Mouse (Mus musculus): ENCODE measurements around the gene Hebp2.
A peak's percentile ranks its signal among the peaks of the same experiment; 100 is the strongest.
"Not testable (repeated sequence)": the region's sequence is repeated elsewhere in the genome, so short reads cannot be mapped to it uniquely, and the experiment has no call there.

Gene Hebp2

GRCm38 (mm10) chr10:18545813-18546235 is at the start of gene Hebp2:
Gene Hebp2, minus strand, starts transcription at chr10:18546076.
- DNase-seq (ENCODE audit: low spot score) = no peak

GRCm38 (mm10) chr10:18589455-18589854 is 43.6 kb upstream of the Hebp2 start:
- no peak for DNase-seq (ENCODE audit: low spot score)

GRCm38 (mm10) chr10:18584188-18584587 is 38.3 kb upstream of the Hebp2 start:
- DNase-seq (ENCODE audit: low spot score) = no peak

GRCm38 (mm10) chr10:18572581-18572980 is 26.7 kb upstream of the Hebp2 start:
- no peak for DNase-seq (ENCODE audit: low spot score)

GRCm38 (mm10) chr10:18562940-18563339 is 17.1 kb upstream of the Hebp2 start:
- DNase-seq (ENCODE audit: low spot score) = peak; percentile 10

GRCm38 (mm10) chr10:18561445-18561844 is 15.6 kb upstream of the Hebp2 start:
- no peak for DNase-seq (ENCODE audit: low spot score)

GRCm38 (mm10) chr10:18559076-18559475 is 13.2 kb upstream of the Hebp2 start:
- DNase-seq (ENCODE audit: low spot score) = not testable (repeated sequence)

GRCm38 (mm10) chr10:18549321-18550216 is 3.7 kb upstream of the Hebp2 start:
- no peak for DNase-seq (ENCODE audit: low spot score)

GRCm38 (mm10) chr10:18547381-18547780 is 1.5 kb upstream of the Hebp2 start:
- DNase-seq (ENCODE audit: low spot score) = no peak

GRCm38 (mm10) chr10:18545309-18545708 is 567 bp downstream of the Hebp2 start:
- no peak for DNase-seq (ENCODE audit: low spot score)

- DNase-seq (ENCODE audit: low spot score) = no peak
Measured at GRCm38 (mm10) chr10:18536889-18537288, 9.0 kb downstream of the Hebp2 start.

GRCm38 (mm10) chr10:18532293-18532692 is 13.6 kb downstream of the Hebp2 start:
- DNase-seq (ENCODE audit: low spot score) = no peak

- DNase-seq (ENCODE audit: low spot score) = no peak
Measured at GRCm38 (mm10) chr10:18530161-18530560, 15.7 kb downstream of the Hebp2 start.

- DNase-seq (ENCODE audit: low spot score) = no peak
Measured at GRCm38 (mm10) chr10:18529177-18529576, 16.7 kb downstream of the Hebp2 start.

- no peak for DNase-seq (ENCODE audit: low spot score)
Measured at GRCm38 (mm10) chr10:18528475-18528874, 17.4 kb downstream of the Hebp2 start.

- no peak for DNase-seq (ENCODE audit: low spot score)
Measured at GRCm38 (mm10) chr10:18527766-18528165, 18.1 kb downstream of the Hebp2 start.

- no peak for DNase-seq (ENCODE audit: low spot score)
Measured at GRCm38 (mm10) chr10:18526851-18527675, 18.8 kb downstream of the Hebp2 start.

GRCm38 (mm10) chr10:18526184-18526850 is 19.6 kb downstream of the Hebp2 start:
- no peak for DNase-seq (ENCODE audit: low spot score)

GRCm38 (mm10) chr10:18525726-18526125 is 20.1 kb downstream of the Hebp2 start:
- DNase-seq (ENCODE audit: low spot score) = no peak

GRCm38 (mm10) chr10:18525311-18525710 is 20.6 kb downstream of the Hebp2 start:
- no peak for DNase-seq (ENCODE audit: low spot score)

GRCm38 (mm10) chr10:18522556-18522955 is 23.3 kb downstream of the Hebp2 start:
- DNase-seq (ENCODE audit: low spot score) = no peak

GRCm38 (mm10) chr10:18511496-18511895 is 34.4 kb downstream of the Hebp2 start:
- no peak for DNase-seq (ENCODE audit: low spot score)
